Mouse (Mus musculus): ENCODE results near the gene Mycl. TPM values are rescaled to one million over a fixed set of nuclear protein-coding genes. Genes with fewer than 3 reads are reported as not detected.
"Not testable (repeated sequence)": the region's sequence is repeated elsewhere in the genome, so short reads cannot be mapped to it uniquely, and the experiment has no call there.

Mycl gene
- polyA plus RNA-seq, 1 experiment from 2014 or later: 66.8 TPM

GRCm38 (mm10) chr4:122983486-122984261, 11.8 kb upstream of the Mycl start:
- Histone ChIP-seq H3K36me3 (ENCODE audit: control insufficient read depth, insufficient read depth, low read length) (no peaks in the 10 kb centered on the region), H3K4me3 (ENCODE audit: low read depth, low read length) (0 out of 2 replicates have a peak overlapping the region, but pooled peaks have one; percentile 7), H3K27ac (ENCODE audit: low read depth, low read length) (no peak overlapping the region), H3K4me1 (replicated peaks; ENCODE audit: control insufficient read depth, insufficient read depth, low read length) (peaks cover 2% of the 10 kb centered on the region; the same call in 1 of the 2 replicates), H3K9ac (ENCODE audit: low read length) (no peak overlapping the region), H3K9me3 (ENCODE audit: control insufficient read depth, low read length) (no peaks in the 10 kb centered on the region), H3K4me2 (ENCODE audit: low read depth, low read length, severe bottlenecking) (peak overlapping the region; percentile 40; the same call in 1 of the 2 replicates), H3K27me3 (ENCODE audit: control insufficient read depth, insufficient read depth, low read length) (peaks cover 2% of the 10 kb centered on the region; the same call in 1 of the 2 replicates)
- no peak for DNase-seq (ENCODE audit: low spot score)
- 22% methylated on average over 17 of the region's 17 CpGs for WGBS
- ATAC-seq (replicated peaks; ENCODE audit: low FRiP score): 0 out of 2 replicates have a peak, but pooled peaks have one; percentile 6

- WGBS: 57% methylated on average over 8 of the region's 8 CpGs
- H3K27ac ChIP-seq (ENCODE audit: low read depth, low read length): no peak overlapping the region
- H3K4me1 ChIP-seq (replicated peaks; ENCODE audit: control insufficient read depth, insufficient read depth, low read length): peaks cover 2% of the 10 kb centered on the region; the same call in 1 of the 2 replicates
- H3K4me2 ChIP-seq (ENCODE audit: low read depth, low read length, severe bottlenecking): no peak overlapping the region
- H3K4me3 ChIP-seq (ENCODE audit: low read depth, low read length): no peak overlapping the region
- no peak overlapping the region for H3K9ac ChIP-seq (ENCODE audit: low read length)
- peaks cover 2% of the 10 kb centered on the region; the same call in 1 of the 2 replicates for H3K27me3 ChIP-seq (ENCODE audit: control insufficient read depth, insufficient read depth, low read length)
- no peak for DNase-seq (ENCODE audit: low spot score)
- ATAC-seq (replicated peaks; ENCODE audit: low FRiP score): peak; percentile 73
- H3K36me3 ChIP-seq (ENCODE audit: control insufficient read depth, insufficient read depth, low read length): no peaks in the 10 kb centered on the region
- H3K9me3 ChIP-seq (ENCODE audit: control insufficient read depth, low read length): no peaks in the 10 kb centered on the region
Measured at GRCm38 (mm10) chr4:122985110-122985509, 10.3 kb upstream of the Mycl start.

GRCm38 (mm10) chr4:122987421-122987820, 8.0 kb upstream of the Mycl start:
- H3K4me1 ChIP-seq (replicated peaks; ENCODE audit: control insufficient read depth, insufficient read depth, low read length): peaks cover 2% of the 10 kb centered on the region; the same call in 1 of the 2 replicates
- no peak for ATAC-seq (replicated peaks; ENCODE audit: low FRiP score)
- WGBS: 86% methylated on average over 4 of the region's 4 CpGs

GRCm38 (mm10) chr4:122988004-122988403, 7.4 kb upstream of the Mycl start:
- H3K36me3 ChIP-seq (ENCODE audit: control insufficient read depth, insufficient read depth, low read length); H3K27ac ChIP-seq (ENCODE audit: low read depth, low read length); DNase-seq (ENCODE audit: low spot score); H3K9ac ChIP-seq (ENCODE audit: low read length); H3K27me3 ChIP-seq (ENCODE audit: control insufficient read depth, insufficient read depth, low read length); H3K4me3 ChIP-seq (ENCODE audit: low read depth, low read length); H3K4me2 ChIP-seq (ENCODE audit: low read depth, low read length, severe bottlenecking); ATAC-seq (replicated peaks; ENCODE audit: low FRiP score); H3K4me1 ChIP-seq (replicated peaks; ENCODE audit: control insufficient read depth, insufficient read depth, low read length); H3K9me3 ChIP-seq (ENCODE audit: control insufficient read depth, low read length): not testable (repeated sequence)
- WGBS: 56% methylated on average over 3 of the region's 3 CpGs

More at GRCm38 (mm10) chr4:122987421-122987820, 8.0 kb upstream of the Mycl start:
- Histone ChIP-seq H3K9me3 (ENCODE audit: control insufficient read depth, low read length) (no peaks in the 10 kb centered on the region), H3K36me3 (ENCODE audit: control insufficient read depth, insufficient read depth, low read length) (no peaks in the 10 kb centered on the region), H3K4me2 (ENCODE audit: low read depth, low read length, severe bottlenecking) (no peak overlapping the region), H3K4me3 (ENCODE audit: low read depth, low read length) (no peak overlapping the region), H3K27me3 (ENCODE audit: control insufficient read depth, insufficient read depth, low read length) (peaks cover 2% of the 10 kb centered on the region; the same call in 1 of the 2 replicates), H3K9ac (ENCODE audit: low read length) (no peak overlapping the region), H3K27ac (ENCODE audit: low read depth, low read length) (no peak overlapping the region)
- no peak for DNase-seq (ENCODE audit: low spot score)

GRCm38 (mm10) chr4:122991177-122991576, 4.3 kb upstream of the Mycl start:
- Histone ChIP-seq H3K9ac (ENCODE audit: low read length) (no peak overlapping the region), H3K27ac (ENCODE audit: low read depth, low read length) (no peak overlapping the region), H3K27me3 (ENCODE audit: control insufficient read depth, insufficient read depth, low read length) (no peaks in the 10 kb centered on the region), H3K4me3 (ENCODE audit: low read depth, low read length) (no peak overlapping the region), H3K4me1 (replicated peaks; ENCODE audit: control insufficient read depth, insufficient read depth, low read length) (no peaks in the 10 kb centered on the region), H3K36me3 (ENCODE audit: control insufficient read depth, insufficient read depth, low read length) (no peaks in the 10 kb centered on the region), H3K4me2 (ENCODE audit: low read depth, low read length, severe bottlenecking) (no peak overlapping the region), H3K9me3 (ENCODE audit: control insufficient read depth, low read length) (no peaks in the 10 kb centered on the region)
- ATAC-seq (replicated peaks; ENCODE audit: low FRiP score): no peak
- 90% methylated on average over 1 of the region's 1 CpGs for WGBS
- no peak for DNase-seq (ENCODE audit: low spot score)

GRCm38 (mm10) chr4:122992276-122992675, 3.2 kb upstream of the Mycl start:
- H3K27ac ChIP-seq (ENCODE audit: low read depth, low read length): no peak overlapping the region
- no peak overlapping the region for H3K9ac ChIP-seq (ENCODE audit: low read length)
- H3K9me3 ChIP-seq (ENCODE audit: control insufficient read depth, low read length): no peaks in the 10 kb centered on the region
- H3K27me3 ChIP-seq (ENCODE audit: control insufficient read depth, insufficient read depth, low read length): no peaks in the 10 kb centered on the region
- no peak overlapping the region for H3K4me3 ChIP-seq (ENCODE audit: low read depth, low read length)
- no peak for DNase-seq (ENCODE audit: low spot score)
- no peaks in the 10 kb centered on the region; the same call in 1 of the 2 replicates for H3K4me1 ChIP-seq (replicated peaks; ENCODE audit: control insufficient read depth, insufficient read depth, low read length)
- no peak overlapping the region for H3K4me2 ChIP-seq (ENCODE audit: low read depth, low read length, severe bottlenecking)
- ATAC-seq (replicated peaks; ENCODE audit: low FRiP score): no peak
- 78% methylated on average over 3 of the region's 3 CpGs for WGBS
- H3K36me3 ChIP-seq (ENCODE audit: control insufficient read depth, insufficient read depth, low read length): no peaks in the 10 kb centered on the region

- no peaks in the 10 kb centered on the region for H3K9me3 ChIP-seq (ENCODE audit: control insufficient read depth, low read length)
- H3K9ac ChIP-seq (ENCODE audit: low read length): peak overlapping the region; percentile 92
- no peaks in the 10 kb centered on the region for H3K27me3 ChIP-seq (ENCODE audit: control insufficient read depth, insufficient read depth, low read length)
- H3K36me3 ChIP-seq (ENCODE audit: control insufficient read depth, insufficient read depth, low read length): no peaks in the 10 kb centered on the region; the same call in 1 of the 2 replicates
- peaks cover 16% of the 10 kb centered on the region for H3K4me1 ChIP-seq (replicated peaks; ENCODE audit: control insufficient read depth, insufficient read depth, low read length)
- peak overlapping the region; percentile 86 for H3K4me3 ChIP-seq (ENCODE audit: low read depth, low read length)
- DNase-seq (ENCODE audit: low spot score) (no peak), ATAC-seq (replicated peaks; ENCODE audit: low FRiP score) (no peak)
- 0% methylated on average over 30 of the region's 32 CpGs for WGBS
- peak overlapping the region; percentile 84 for H3K27ac ChIP-seq (ENCODE audit: low read depth, low read length)
- H3K4me2 ChIP-seq (ENCODE audit: low read depth, low read length, severe bottlenecking): peak overlapping the region; percentile 87
Measured at GRCm38 (mm10) chr4:122996221-122996617, 767 bp downstream of the Mycl start.

GRCm38 (mm10) chr4:122996618-122997381, 1.3 kb downstream of the Mycl start:
- DNase-seq (ENCODE audit: low spot score): peak; percentile 80
- H3K9ac ChIP-seq (ENCODE audit: low read length): peak overlapping the region; percentile 92
- peaks cover 22% of the 10 kb centered on the region for H3K4me1 ChIP-seq (replicated peaks; ENCODE audit: control insufficient read depth, insufficient read depth, low read length)
- no peaks in the 10 kb centered on the region; the same call in 1 of the 2 replicates for H3K36me3 ChIP-seq (ENCODE audit: control insufficient read depth, insufficient read depth, low read length)
- H3K27me3 ChIP-seq (ENCODE audit: control insufficient read depth, insufficient read depth, low read length): no peaks in the 10 kb centered on the region
- H3K27ac ChIP-seq (ENCODE audit: low read depth, low read length): peak overlapping the region; percentile 84
- H3K4me3 ChIP-seq (ENCODE audit: low read depth, low read length): peak overlapping the region; percentile 86
- under 1% methylated on average over 44 of the region's 47 CpGs for WGBS
- ATAC-seq (replicated peaks; ENCODE audit: low FRiP score): peak; percentile 11; the same call in 1 of the 2 replicates
- H3K4me2 ChIP-seq (ENCODE audit: low read depth, low read length, severe bottlenecking): peak overlapping the region; percentile 87
- no peaks in the 10 kb centered on the region for H3K9me3 ChIP-seq (ENCODE audit: control insufficient read depth, low read length)
